Mouse (Mus musculus) left cerebral cortex, adult 18-20 months (tissue): ENCODE results near the gene Abraxas1. TPM values are rescaled to one million over a fixed set of nuclear protein-coding genes. Genes with fewer than 3 reads are reported as not detected.

Experiments
- DNase-seq, 2 experiments: peaks; one replicate each; pipeline ENCODE4 v3.0.0; 2021 to 2022; ENCODE audit warnings: low spot score in 2 of 2, mixed read lengths in 1 of 2
- total RNA-seq, 2 experiments: library from RNA; stranded (reverse); gene quantifications; 2 replicates each; pipeline ENCODE4 v1.2.3; 2021

Abraxas1 gene
- total RNA-seq, 2 experiments from 2014 or later = 8.7 to 11.8 TPM

DNA sequence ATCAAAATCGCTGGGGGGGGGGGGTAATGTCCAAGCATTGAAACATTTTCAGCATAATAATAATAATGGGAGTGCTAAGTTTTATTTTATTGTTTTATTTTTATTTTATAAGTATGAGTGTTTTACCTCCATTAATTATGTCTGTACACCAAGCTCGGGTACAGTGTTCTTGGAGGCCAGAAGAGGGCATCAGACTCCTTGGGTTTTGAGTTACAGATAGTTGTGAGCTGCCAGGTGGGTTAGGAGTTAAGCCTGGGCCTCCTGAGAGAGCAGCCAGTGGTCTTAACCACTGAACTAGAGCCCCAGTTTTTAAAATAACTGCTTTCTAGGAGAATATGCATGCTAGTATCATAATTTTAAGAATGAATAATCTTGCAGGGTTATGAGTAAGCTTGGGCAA lies 5.2 kb upstream of the Abraxas1 start:
- no peak for DNase-seq

DNA sequence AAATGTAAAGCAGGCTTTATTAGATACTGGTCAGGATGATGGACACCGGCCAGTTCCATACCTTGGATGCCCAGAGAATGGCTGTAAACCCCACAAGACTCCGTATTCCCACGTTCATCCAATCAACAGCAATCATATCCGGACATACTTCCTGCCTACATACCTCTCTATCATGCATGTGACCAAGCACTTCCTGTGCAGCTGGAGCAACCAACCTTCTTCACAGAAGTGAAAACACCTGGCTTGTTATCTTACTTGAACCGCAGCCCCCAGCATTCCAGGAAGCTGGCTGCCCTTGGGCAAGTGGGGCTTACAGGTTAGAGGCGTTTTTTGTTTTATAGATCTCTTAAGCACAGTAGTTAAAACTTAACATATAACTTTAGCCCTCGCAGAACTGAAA lies 2.1 kb upstream of the Abraxas1 start:
- no peak for DNase-seq

GRCm38 (mm10) chr5:100821375-100821774 lies 610 bp upstream of the Abraxas1 start:
- DNase-seq = no peak

DNA sequence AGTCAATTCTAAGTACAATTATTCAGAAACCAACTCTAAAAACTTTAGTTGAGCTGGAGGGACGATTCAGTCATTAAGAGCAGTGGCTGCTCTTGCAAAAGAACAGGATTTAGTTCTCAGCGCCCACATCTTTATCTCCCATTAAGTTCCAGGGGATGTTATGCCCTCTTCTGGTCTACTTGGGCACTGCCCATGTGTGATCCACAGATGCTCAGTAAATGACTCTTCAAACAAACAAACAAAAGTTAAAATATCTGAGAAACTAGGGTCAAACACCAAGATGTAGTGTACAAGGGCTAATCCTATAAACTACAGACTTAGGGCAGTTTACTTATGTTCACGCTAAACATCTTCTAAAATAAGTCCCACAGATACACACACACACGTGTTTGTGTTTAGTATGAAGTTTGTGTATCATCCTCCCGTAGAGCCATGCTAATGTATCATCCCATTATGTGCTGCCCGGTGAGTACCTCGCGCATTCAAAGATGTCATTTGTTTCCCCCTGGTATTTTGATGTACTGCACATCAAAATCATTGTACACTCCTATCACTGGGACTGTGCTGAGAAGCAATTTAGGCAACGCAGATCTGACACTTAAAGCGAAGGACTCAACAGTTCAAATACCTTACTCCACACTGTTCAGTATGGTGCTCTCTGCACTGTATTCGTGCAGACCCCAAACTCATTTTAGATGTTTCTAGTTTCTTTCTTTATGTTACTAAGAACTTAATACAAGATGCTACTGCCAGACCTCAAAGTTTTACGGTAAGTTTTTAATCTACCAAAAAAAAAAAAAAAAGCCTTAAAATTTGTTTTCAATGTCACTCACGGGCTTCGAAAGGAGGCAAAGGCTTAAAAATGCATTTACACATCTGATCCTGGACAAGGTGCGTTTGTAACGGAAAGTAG lies 941 bp downstream of the Abraxas1 start:
- no peak for DNase-seq

DNA sequence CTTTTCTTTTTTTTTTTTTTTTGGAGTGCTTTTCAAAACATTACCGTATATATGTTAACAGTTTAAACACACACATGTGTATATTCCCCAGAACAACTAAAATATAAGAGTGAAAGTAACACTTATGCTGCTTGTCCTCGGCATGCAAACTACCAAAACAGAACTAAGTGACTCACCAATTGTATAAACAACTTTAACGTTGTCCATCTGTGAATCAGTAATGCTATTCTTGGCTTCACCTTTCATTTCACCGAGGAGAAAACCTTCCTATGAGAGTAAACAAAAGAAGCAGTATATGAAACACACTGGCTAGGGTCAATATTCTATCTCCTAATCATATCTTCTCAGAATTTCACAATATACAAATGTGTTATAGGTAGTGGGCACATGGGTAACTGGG lies 2.4 kb downstream of the Abraxas1 start:
- no peak for DNase-seq

DNA sequence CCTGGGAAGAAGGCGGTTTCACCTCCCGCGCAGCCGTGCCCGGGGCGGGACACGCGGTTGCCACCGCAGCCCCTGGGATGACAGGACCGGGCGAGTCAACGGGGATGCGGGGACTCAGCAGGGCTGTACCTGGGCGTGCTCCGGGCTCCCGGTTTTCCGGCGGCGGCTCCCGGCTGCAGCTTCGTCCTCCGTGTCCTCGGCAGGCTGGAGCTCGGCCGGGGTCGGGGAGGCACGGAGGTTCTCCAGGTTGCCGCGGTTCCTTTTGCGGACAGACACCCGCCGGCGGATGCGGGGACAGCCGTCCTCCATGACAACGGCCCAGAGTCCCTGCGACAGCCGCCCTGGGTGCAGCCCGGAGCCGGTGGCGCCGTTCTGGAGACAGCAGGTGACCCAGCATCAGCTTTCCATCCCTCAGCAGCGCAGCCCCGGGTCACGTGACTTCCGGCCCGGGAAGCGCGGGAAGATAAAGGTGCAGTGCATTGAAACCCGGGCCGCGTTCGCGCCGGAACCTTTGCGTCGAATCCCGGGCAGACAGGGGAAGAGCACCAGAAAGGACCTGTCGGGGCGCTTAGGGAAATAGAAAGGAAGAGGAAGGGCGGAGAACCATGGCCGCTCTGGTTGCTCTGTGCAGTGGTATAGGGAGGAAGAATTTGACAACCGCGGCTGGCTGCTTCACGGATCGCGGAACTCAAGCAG lies 22.5 kb downstream of the Abraxas1 start, which contains the start of the genes Helq and Mrps18c:
Gene Helq, minus strand, starts transcription at position 434 of the 696 bp plus-strand sequence.
Gene Mrps18c, plus strand, starts transcription at position 463 of the 696 bp plus-strand sequence.
- peak; percentile 92 to 96 for DNase-seq

- DNase-seq = no peak
Measured at GRCm38 (mm10) chr5:100794084-100794483, 26.7 kb downstream of the Abraxas1 start.

- DNase-seq = no peak
Measured at GRCm38 (mm10) chr5:100792261-100792660, 28.5 kb downstream of the Abraxas1 start.

DNA sequence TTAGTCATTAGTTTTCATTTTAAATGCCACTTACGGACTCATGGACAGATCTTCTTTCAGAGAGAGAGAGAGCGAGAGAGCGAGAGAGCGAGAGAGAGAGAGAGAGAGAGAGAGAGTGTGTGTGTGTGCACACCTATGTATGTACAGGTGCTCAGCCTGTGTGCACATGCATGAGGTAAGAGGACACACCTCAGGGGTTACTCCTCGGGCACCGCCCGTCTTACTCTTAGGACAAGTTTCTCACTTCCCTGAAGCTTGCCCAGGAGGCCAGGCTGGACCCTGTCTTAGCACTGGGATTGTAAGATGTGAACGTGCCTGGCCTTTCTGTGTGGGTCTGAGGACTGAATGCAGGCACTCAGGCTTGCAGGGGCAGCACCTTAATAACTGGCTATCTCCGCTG lies 33.2 kb downstream of the Abraxas1 start:
- DNase-seq = no peak

GRCm38 (mm10) chr5:100779002-100779401 lies 41.8 kb downstream of the Abraxas1 start:
- DNase-seq = no peak

DNA sequence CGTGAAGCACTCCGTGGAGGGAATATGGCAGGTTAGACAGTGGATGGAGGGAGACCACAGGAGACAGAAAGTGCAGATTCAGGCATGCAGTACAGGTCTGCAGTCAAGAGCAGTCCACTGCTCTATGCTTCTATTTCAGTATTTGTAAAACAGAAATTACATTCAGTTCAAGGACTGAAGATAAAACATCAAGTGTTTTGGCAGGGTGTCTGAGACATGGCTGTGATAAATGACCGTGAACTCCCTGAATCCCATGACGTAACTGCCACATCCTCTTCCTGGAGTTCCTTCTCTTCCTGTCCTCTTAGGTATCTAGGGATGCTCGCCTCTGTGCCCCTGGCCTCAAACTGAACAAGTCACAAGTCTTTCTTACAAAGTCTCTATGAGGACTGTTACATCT lies 43.9 kb downstream of the Abraxas1 start:
- no peak for DNase-seq

DNA sequence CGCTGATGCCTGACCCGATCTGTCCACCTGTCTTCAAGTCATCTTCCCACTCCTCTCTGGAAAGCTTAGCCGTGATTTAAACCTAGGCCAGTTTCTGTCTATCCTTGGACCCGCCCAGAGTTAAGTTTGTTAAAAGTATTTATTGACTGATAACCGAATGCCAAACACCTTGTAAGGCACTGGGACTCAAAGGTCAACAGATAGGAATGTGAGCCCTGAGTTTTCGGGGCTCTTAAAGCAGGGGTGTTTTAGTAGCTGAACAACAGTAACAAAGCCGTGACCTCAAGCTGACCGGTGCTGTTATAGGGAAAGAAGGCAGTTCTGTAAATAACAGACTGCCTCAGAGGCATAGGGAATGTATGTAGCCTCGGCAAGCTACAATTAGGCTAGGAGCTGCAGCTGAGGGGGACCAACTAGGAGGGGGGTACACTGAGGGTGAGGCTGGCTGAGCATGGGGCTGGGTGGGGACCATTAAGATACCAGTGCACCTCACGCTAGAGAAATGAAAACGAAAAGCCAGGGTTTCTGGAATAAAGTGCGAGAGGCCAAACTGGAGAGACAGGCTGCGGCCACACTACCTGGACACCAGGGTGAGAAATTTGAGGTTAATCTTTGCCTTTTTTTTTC lies 44.9 kb downstream of the Abraxas1 start:
- no peak for DNase-seq

DNA sequence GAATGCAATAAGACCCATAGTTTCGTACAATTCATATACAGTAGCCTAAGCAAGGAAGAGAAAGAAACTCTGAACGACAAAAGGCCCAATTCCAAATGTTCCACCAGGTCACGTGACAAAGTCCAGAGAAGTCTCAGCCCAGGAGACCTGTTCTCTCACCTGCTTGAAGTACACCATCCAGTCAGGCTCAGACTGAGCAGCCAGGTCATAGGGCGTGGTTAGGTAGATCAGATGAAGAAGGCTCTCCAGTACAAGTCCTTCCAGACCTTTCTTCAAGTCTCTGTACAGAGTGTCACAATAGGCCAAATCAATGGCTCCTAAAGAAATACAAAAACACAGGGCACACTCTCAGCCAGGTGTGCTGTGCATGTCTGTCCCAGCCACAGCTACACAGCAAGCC lies 49.2 kb downstream of the Abraxas1 start:
- no peak for DNase-seq

GRCm38 (mm10) chr5:100766026-100766425 lies 54.7 kb downstream of the Abraxas1 start:
- peak; percentile 19 to 36 for DNase-seq

DNA sequence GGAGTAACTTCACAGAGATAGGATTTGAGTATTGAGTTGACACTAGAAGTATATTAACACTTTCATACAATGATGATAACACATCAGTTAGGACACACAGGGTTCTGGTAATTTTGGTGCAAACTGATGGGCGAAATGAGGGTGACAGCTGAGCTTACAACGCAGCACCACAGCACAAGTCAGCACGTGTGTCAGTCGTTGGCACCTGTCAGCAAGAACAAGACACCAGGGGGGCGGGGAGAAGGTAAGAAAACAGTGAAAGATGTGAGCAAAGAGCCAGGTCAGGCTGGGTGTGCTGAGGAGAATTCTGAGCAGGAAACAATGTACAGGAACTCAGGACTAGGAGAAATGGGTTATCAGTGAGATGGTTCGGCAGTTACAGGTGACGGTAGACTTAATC lies 59.0 kb downstream of the Abraxas1 start:
- no peak for DNase-seq

- DNase-seq = no peak
Measured at GRCm38 (mm10) chr5:100760049-100760663, 60.6 kb downstream of the Abraxas1 start.

DNA sequence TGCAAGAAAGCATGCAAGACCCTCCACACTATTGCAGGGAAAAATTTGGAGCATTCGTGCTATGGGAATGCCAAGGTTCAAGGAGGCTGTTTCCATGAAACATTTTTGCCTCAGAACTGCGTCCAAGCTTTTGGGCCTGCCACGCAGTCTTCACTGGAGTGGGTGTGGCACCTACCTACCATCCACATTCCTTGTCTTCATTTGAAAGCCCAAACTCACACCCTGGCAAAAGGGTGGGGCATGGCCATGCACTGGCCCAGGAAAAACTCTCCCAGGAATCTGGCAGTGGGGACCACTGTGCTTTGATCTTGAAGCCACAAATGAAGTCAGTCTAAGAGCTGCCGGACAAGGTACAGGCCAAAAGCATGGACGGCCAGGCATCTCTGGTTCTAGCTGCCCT lies 62.6 kb downstream of the Abraxas1 start:
- no peak for DNase-seq
